Mouse (Mus musculus): ENCODE measurements at regions not wholly inside any gene's neighbourhood (a gene's known extent, or its start where the extent isn't known, plus 50 kb on each side); places are given as distances from the start of the nearest gene placed in this dataset.

GRCm38 (mm10) chr6:50787666-50788065 is 133.4 kb upstream of the Npvf start:
- no peak for TF ChIP-seq CTCF (conservative IDR thresholded peaks at IDR 0.05 in 1 of 2, IDR thresholded peaks at IDR 0.05 in 1 of 2; ENCODE audit: low read depth in 2 of 2, low read length in 2 of 2)
- no peak for TF ChIP-seq PAX5 (IDR thresholded peaks at IDR 0.05; ENCODE audit: low read length)
- no peak for TF ChIP-seq MAX (IDR thresholded peaks at IDR 0.05; ENCODE audit: low read length)
- TF ChIP-seq USF2 (conservative IDR thresholded peaks at IDR 0.05; ENCODE audit: low read depth, low read length), result no peak
- TF ChIP-seq POLR2A (IDR thresholded peaks at IDR 0.05; ENCODE audit: low read depth, low read length), result no peak
- no peak for TF ChIP-seq MYC (IDR thresholded peaks at IDR 0.05; ENCODE audit: low read depth, low read length)
- no peak for TF ChIP-seq MAFK (IDR thresholded peaks at IDR 0.05; ENCODE audit: insufficient replicate concordance, low read length)
- TF ChIP-seq NRF1 (IDR thresholded peaks at IDR 0.05; ENCODE audit: low read depth, low read length), result no peak
- no peak for TF ChIP-seq TCF12 (IDR thresholded peaks at IDR 0.05; ENCODE audit: low read depth, low read length)
- TF ChIP-seq USF1 (IDR thresholded peaks at IDR 0.05; ENCODE audit: low read depth, low read length), result no peak
